Mouse (Mus musculus): ENCODE measurements at regions not wholly inside any gene's neighbourhood (a gene's known extent, or its start where the extent isn't known, plus 50 kb on each side); places are given as distances from the start of the nearest gene placed in this dataset.

GRCm38 (mm10) chr8:15393936-15394721 is 348.3 kb upstream of the BB014433 start:
- TF ChIP-seq POLR2A (IDR thresholded peaks at IDR 0.05; ENCODE audit: low read depth, low read length), result no peak
- no peak for TF ChIP-seq CTCF (IDR thresholded peaks at IDR 0.05; ENCODE audit: borderline replicate concordance, insufficient read depth, low read length)
